Mouse (Mus musculus): Measurements from ENCODE around the gene Zfp553. TPM values are rescaled to one million over a fixed set of nuclear protein-coding genes. Genes with fewer than 3 reads are reported as not detected.

The Zfp553 gene
- polyA plus RNA-seq, 1 experiment from 2014 or later = 75.4 TPM

DNA sequence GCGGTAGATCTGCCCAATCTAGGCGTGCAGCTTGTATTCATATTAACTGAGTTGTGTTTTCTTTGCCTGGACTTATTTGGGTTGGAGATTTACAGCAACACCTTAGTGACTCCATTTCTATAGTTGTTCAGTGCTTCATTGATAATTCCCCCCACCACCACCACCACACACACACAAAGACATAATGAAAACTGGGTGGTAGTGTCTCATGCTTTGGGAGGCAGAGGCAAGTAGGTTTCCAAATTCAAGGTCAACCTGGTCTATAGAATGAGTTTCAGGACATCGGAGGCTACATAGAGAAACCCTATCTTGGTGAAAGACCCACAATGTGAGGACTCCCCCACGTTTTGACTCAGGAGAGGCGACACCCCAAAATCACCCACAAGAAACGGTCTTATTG, 8.2 kb upstream of the Zfp553 start:
- Histone ChIP-seq H3K27ac (no peak overlapping the region), H3K4me2 (replicated peaks) (no peak overlapping the region), H3K4me3 (replicated peaks) (no peak overlapping the region), H3K36me3 (peaks cover 9% of the 10 kb centered on the region), H3K27me3 (no peaks in the 10 kb centered on the region), H3K4me1 (replicated peaks) (0 out of 2 replicates have a peak, but pooled peaks cover 2% of the 10 kb centered on the region), H3K9me3 (no peaks in the 10 kb centered on the region), H3K9ac (replicated peaks) (no peak overlapping the region)
- no peak for ATAC-seq
- 94% methylated on average over 6 of the region's 6 CpGs for WGBS

DNA sequence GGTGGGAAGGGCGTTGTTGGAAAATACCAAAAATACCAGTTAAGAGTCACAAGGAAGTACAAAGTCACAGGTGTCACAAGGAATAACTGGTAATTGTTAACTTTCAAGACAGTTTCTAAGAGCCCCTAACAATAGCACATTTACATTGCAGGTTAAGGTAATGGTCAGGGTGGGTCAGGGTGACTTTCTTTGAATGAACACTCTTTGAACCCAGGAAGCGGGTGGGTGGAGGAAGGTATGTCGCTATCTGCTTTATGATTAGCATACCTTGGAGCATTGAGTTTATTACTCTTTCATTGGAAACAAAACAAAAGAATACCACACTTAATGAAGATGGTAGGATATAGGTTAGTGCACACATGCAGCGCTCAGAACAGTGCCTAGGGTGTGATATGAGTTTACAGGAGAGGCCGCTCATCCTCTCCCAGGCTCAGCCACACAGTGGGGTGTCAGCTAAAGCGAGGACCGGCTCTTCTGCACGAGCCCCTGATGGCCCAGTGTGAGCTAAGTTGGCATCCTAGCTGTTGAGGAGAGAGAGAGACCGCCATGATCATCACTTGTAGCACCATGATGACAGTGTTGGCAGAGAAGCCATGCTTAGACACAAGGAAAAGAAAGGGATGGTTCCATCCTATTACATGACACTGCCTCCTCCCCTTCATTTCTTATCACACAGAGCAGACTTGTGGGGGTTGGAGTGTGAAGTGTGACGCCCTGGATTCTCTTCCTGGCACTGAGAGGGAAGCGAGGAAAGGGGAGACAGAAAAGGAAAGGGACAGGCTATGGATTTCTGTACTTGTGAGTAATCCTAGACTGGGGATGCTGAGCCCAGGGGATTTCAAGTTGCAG, 7.5 kb upstream of the Zfp553 start:
- H3K9me3 ChIP-seq = no peaks in the 10 kb centered on the region
- no peak overlapping the region for H3K4me2 ChIP-seq (replicated peaks)
- peaks cover 10% of the 10 kb centered on the region for H3K4me1 ChIP-seq (replicated peaks)
- H3K9ac ChIP-seq (replicated peaks) = no peak overlapping the region
- 92% methylated on average over 11 of the region's 11 CpGs for WGBS
- no peak overlapping the region for H3K27ac ChIP-seq
- no peaks in the 10 kb centered on the region for H3K27me3 ChIP-seq
- no peak for ATAC-seq
- peaks cover 16% of the 10 kb centered on the region for H3K36me3 ChIP-seq
- H3K4me3 ChIP-seq (replicated peaks) = no peak overlapping the region

DNA sequence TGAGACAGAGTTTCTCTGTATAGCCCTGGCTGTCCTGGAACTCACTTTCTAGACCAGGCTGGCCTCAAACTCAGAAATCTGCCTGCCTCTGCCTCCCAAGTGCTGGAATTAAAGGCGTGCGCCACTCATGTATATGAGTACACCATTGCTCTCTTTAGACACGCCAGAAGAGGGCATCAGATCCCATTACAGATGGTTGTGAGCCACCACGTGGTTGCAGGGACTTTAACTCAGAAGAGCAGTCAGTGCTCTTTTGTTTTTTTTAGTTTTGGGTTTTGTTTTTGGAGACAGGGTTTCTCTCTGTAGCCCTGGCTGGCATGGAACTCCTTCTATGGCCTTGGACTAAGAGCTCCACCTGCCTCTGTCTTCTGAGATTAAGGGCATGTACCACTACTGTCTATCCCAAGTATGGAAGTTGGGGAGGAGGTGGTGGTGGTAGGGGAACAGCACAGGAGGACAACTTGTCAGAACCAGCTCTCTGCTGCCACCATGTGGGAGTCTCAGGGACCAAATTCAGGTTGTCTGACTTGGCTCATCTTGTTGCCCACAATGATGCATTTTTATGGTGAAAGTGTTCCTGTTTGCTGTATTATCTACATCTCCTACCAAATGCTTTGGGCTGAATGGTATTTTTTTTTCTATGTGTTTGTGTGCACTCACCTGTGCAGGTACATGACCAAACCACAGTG, 4.1 kb upstream of the Zfp553 start:
- H3K27me3 ChIP-seq = no peaks in the 10 kb centered on the region
- H3K36me3 ChIP-seq = peaks cover 19% of the 10 kb centered on the region
- H3K4me3 ChIP-seq (replicated peaks) = no peak overlapping the region
- H3K9ac ChIP-seq (replicated peaks) = no peak overlapping the region
- no peak for ATAC-seq
- H3K4me2 ChIP-seq (replicated peaks) = no peak overlapping the region
- H3K27ac ChIP-seq = no peak overlapping the region
- no peaks in the 10 kb centered on the region for H3K9me3 ChIP-seq
- 69% methylated on average over 4 of the region's 4 CpGs for WGBS
- peaks cover 26% of the 10 kb centered on the region for H3K4me1 ChIP-seq (replicated peaks)

DNA sequence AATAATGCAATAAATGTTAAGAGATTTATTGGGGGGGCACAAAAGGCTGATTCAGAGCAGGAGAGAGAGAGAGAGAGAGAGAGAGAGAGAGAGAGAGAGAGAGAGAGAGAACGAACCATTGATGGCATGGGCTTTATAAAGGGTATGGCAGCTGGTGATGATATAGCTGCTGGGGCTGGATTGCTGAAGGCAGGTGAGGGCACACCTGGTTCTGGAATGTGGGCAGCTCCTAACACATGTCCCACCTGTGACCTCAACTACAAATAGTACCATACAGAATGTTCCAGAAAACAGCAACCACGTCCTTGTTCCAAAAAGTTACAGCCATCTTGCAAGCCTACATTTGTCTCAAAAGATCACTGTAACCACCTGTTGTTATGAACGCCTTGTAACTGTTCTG, 1.5 kb upstream of the Zfp553 start:
- Histone ChIP-seq H3K4me3 (replicated peaks) (peak overlapping the region; percentile 94), H3K9ac (replicated peaks) (peak overlapping the region; percentile 98), H3K27ac (peak overlapping the region; percentile 97), H3K27me3 (no peaks in the 10 kb centered on the region), H3K36me3 (peaks cover 33% of the 10 kb centered on the region), H3K4me2 (replicated peaks) (peak overlapping the region; percentile 92), H3K9me3 (no peaks in the 10 kb centered on the region), H3K4me1 (replicated peaks) (peaks cover 45% of the 10 kb centered on the region)
- ATAC-seq = no peak
- 72% methylated on average over 3 of the region's 3 CpGs for WGBS

DNA sequence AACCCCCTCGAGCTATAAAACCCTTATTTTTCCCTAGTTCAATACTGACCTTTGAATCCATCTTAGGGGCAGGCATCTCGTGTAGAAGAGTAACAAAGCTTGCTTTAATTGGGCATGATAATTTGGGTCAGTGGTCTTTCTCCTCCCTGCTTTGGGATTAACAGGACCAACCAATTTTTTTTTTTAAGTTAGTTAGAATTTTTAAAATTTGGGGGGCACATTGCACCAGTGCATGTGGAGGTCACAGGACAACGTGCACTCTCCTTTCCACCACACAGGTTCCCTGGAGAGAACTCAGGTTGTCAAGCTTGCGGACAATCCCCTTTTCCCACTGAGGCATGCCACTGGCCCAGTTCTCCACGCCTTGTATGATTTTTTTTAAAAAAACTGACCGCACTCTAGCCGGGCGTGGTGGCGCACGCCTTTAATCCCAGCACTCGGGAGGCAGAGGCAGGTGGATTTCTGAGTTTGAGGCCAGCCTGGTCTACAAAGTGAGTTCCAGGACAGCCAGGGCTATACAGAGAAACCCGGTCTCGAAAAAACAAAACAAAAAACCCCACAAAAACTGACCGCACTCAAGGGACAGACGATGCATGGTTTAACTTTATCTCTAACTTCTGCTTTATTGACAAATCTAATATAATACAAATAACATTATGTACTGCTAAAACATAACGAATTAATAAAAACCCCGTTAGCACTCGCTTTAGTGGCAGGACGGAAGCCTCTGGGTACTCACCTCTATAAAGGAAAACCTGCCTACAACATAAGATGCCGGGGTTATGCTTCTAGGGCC, 837 bp upstream of the Zfp553 start:
- H3K9ac ChIP-seq (replicated peaks) = peak overlapping the region; percentile 98
- no peaks in the 10 kb centered on the region for H3K27me3 ChIP-seq
- peak overlapping the region; percentile 92 for H3K4me2 ChIP-seq (replicated peaks)
- H3K4me1 ChIP-seq (replicated peaks) = peaks cover 50% of the 10 kb centered on the region
- peaks cover 39% of the 10 kb centered on the region for H3K36me3 ChIP-seq
- peak overlapping the region; percentile 94 for H3K4me3 ChIP-seq (replicated peaks)
- ATAC-seq = no peak
- 4% methylated on average over 20 of the region's 20 CpGs for WGBS
- H3K27ac ChIP-seq = peak overlapping the region; percentile 97
- H3K9me3 ChIP-seq = no peaks in the 10 kb centered on the region

DNA sequence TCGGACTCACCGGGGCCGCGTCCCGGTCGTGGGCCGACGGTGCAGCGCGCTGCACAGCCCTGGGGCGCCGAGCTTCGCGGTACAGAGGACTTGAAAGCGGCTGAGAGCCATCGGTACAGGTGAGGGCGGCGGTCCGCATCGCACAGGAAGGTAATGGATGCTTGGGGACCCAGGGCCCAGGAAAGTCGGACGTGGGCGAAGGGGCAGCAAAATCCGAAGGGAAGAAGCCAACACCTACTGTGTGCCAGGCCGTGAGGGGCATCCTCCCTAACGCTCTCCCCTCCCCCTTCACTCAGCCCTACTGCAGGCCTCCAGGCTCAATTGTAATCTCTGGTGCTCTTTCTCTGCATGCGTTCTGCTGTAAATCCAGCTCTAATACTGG, 498 bp downstream of the Zfp553 start:
- no peaks in the 10 kb centered on the region for H3K9me3 ChIP-seq
- no peak; the same call in 1 of the 2 replicates for ATAC-seq
- H3K9ac ChIP-seq (replicated peaks) = peak overlapping the region; percentile 98
- peak overlapping the region; percentile 92 for H3K4me2 ChIP-seq (replicated peaks)
- peak overlapping the region; percentile 94 for H3K4me3 ChIP-seq (replicated peaks)
- peaks cover 61% of the 10 kb centered on the region for H3K4me1 ChIP-seq (replicated peaks)
- peaks cover 53% of the 10 kb centered on the region for H3K36me3 ChIP-seq
- H3K27ac ChIP-seq = peak overlapping the region; percentile 97
- H3K27me3 ChIP-seq = no peaks in the 10 kb centered on the region
- under 1% methylated on average over 27 of the region's 27 CpGs for WGBS

DNA sequence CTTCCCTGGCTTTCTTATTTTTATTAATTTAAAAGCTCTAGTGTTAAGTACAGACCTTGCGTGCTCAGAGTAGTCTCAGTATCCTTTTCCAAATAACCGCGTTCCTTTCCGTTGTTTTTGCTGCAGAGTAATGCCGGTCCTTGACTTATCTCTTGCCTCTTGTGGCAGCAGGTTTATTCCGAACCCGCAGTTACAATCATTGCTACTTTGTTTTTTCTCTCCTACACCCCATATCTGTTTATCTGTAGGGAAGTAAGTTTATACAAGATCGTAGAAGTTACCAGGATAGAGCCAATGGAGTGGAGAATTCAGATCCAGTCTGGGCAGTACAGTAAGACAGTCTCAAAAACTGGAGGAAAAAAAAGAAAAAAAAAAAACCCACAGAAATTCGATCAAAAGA, 904 bp downstream of the Zfp553 start:
- ATAC-seq = no peak
- 5% methylated on average over 9 of the region's 9 CpGs for WGBS
- H3K9ac ChIP-seq (replicated peaks) = peak overlapping the region; percentile 98
- peak overlapping the region; percentile 92 for H3K4me2 ChIP-seq (replicated peaks)
- no peaks in the 10 kb centered on the region for H3K9me3 ChIP-seq
- H3K4me1 ChIP-seq (replicated peaks) = peaks cover 61% of the 10 kb centered on the region
- peak overlapping the region; percentile 97 for H3K27ac ChIP-seq
- H3K4me3 ChIP-seq (replicated peaks) = peak overlapping the region; percentile 94
- peaks cover 57% of the 10 kb centered on the region for H3K36me3 ChIP-seq
- no peaks in the 10 kb centered on the region for H3K27me3 ChIP-seq

DNA sequence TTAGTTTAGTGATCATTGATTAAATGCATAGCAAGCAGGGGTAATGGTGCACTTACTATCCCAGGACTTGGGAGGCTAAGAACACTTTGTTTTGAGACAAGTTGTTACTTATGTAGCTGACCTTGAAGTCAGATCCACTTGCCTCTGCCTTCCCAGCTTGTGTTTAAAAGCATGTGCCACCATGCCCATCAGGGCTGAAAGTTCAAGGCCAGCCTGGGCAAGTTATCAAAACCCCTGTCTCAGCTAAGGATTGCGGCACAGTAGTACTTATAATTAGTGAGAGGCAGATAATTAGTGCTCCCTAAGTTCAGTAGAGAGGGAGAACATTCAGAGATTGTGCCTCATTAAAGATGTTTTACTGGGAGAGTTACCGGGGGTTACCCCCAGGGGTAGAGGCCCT, 1.9 kb downstream of the Zfp553 start:
- peak overlapping the region; percentile 94 for H3K4me3 ChIP-seq (replicated peaks)
- peak overlapping the region; percentile 92 for H3K4me2 ChIP-seq (replicated peaks)
- ATAC-seq = no peak
- peaks cover 59% of the 10 kb centered on the region for H3K36me3 ChIP-seq
- 98% methylated on average over 2 of the region's 2 CpGs for WGBS
- peaks cover 57% of the 10 kb centered on the region for H3K4me1 ChIP-seq (replicated peaks)
- no peaks in the 10 kb centered on the region for H3K9me3 ChIP-seq
- no peak overlapping the region for H3K27ac ChIP-seq
- no peak overlapping the region for H3K9ac ChIP-seq (replicated peaks)
- H3K27me3 ChIP-seq = no peaks in the 10 kb centered on the region

DNA sequence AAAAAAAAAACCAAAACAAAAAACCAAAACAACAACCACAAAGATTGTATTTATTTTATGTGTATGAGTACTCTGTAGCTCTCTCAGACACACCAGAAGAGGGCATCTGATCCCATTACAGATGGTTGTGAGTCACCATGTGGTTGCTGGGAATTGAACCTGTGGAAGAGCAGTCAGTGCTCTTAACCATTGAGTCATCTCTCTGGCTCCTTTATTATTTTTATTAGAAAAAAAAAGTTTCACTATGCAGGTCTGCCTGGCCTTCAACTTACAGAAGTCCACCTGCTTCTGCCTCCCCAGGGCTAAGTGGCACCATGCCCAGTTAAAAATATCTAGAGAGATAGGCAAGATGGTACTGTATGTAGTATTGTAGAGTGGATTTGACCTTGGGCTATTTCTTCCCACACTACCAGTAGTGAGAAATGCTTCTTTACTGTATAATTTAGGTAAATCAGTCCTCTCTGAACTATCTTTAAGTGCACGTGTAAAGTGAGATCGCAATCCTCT, 10.6 kb downstream of the Zfp553 start:
- no peak for ATAC-seq
- H3K9me3 ChIP-seq = no peaks in the 10 kb centered on the region
- peak overlapping the region; percentile 87; the same call in 1 of the 2 replicates for H3K9ac ChIP-seq (replicated peaks)
- H3K27me3 ChIP-seq = no peaks in the 10 kb centered on the region
- peaks cover 26% of the 10 kb centered on the region for H3K36me3 ChIP-seq
- H3K4me1 ChIP-seq (replicated peaks) = peaks cover 28% of the 10 kb centered on the region
- H3K4me2 ChIP-seq (replicated peaks) = peak overlapping the region; percentile 74
- H3K27ac ChIP-seq = peak overlapping the region; percentile 81
- 52% methylated on average over 2 of the region's 2 CpGs for WGBS
- H3K4me3 ChIP-seq (replicated peaks) = peak overlapping the region; percentile 74

DNA sequence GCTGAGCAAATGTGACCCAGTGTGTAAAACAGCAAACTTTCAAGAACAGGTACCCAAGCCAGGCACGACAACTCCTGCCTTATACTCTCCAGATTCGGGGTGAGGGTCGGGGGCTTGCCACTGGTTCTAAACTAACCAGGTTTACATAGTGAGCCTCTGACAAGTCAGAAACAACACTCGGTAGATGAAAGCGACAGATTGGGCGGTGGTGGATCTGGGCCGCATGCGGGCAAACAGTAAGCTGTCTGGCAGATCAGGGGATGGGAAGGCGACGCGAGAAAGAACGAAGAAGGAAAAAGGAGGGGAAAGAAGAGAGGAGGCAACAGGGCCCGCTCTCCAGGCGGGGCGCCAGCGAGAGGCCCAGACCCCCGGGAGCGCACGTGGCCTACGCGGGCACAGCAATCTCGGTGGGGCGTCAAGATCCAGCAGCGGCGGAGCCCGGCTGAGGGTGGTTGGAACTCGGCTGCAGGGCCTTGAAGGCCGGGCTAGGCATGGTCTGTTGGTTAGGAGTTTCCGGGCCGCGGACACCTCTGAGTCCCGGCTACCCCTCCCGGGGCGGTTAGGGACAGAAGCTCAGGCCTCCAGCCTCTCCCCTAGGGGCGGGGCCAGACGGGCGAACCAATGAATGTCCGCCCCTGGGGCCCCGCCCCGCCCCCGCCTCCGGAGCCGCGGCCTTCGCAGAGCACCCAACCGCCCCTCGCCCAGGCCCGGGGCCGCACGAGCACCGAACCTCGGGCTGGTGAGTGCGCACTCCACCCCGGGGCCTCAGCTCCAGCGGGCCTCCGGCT, 11.2 kb downstream of the Zfp553 start, which contains the start of gene Zfp771:
TSS of gene Zfp771 (plus strand) at position 405 of the 788 bp plus-strand sequence.
- Histone ChIP-seq H3K27me3 (no peaks in the 10 kb centered on the region), H3K4me2 (replicated peaks) (peak within 1 kb of the TSS; percentile 74), H3K9me3 (no peaks in the 10 kb centered on the region), H3K36me3 (peaks cover 19% of the 10 kb centered on the region), H3K4me3 (replicated peaks) (peak within 1 kb of the TSS; percentile 74), H3K27ac (peak within 1 kb of the TSS; percentile 81), H3K4me1 (replicated peaks) (peaks cover 28% of the 10 kb centered on the region), H3K9ac (replicated peaks) (peak within 1 kb of the TSS; percentile 87)
- ATAC-seq = peak; percentile 96
- WGBS = under 1% methylated on average over 56 of the region's 56 CpGs
